Mouse (Mus musculus) T-helper 1 cell (primary cell): ENCODE data around the gene Ptprg.
"Not testable (repeated sequence)": the region's sequence is repeated elsewhere in the genome, so short reads cannot be mapped to it uniquely, and the experiment has no call there.

Experiments used
- in situ Hi-C: fragments of 300-600 bp; cut with MboI, MseI; formaldehyde crosslinking; loops from one replicate; pipeline ENCODE4 v1.15.1; 2025; ENCODE audit warnings: high pct_unique_total_duplicates

Gene Ptprg

DNA sequence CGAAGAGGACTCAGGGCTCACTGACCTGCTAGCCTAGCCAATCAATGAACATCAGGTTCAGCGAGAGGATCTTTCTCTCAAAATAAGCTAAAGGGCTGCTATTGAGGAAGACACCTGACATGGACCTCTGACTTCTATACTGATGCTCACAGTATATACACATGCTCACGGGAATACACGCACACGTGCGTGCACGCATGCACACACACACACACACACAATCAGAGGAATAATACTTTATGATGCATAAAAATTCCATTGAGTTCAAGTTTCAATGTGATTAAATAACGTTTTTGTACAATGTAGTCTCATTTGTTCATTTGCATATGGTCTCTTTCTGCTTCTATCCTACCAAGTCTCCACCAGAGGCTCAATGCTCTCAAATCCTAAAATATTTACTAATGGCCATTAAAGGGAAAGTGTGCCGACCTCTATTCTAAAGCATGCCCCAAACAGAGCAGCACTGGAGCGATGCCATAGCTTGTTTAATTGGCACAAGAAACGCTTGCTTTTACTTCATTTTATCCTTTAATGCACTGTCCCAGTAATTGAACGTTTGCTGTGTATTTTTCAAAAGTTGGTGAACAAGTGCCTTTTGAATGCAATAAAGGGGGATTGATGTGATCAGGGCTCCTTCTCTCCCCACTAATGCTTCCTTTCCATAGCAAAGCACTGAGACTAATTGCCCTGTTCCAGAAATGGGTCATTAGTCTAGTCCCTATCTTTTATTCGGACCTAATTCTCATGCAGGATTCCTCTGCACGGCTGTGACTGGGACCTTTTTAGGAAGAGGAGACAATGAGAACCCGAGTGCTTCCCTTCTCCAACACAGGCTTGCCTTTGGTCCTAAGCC lies 407.2 kb downstream of the Ptprg start:
- in situ Hi-C loops = no loop called here

DNA sequence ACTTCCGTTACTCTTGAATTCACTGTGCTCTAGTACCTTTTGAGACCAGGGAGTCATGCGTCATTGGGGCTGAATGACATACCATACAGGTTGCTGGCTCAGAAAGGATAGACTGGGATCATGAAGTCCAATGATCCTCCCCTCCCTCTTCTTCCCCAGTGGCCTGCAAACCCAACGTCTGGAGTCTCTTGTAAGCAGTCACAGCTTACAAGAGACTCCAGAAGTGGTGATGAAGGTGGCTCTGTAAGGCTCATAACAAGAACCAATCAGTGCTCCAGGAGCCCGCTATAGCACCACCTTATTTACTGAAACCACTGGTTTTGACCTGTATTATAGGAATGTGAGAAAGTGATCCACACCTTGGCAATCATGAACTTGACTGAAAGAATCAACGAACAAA lies 408.8 kb downstream of the Ptprg start:
- in situ Hi-C loops = no loop called here

DNA sequence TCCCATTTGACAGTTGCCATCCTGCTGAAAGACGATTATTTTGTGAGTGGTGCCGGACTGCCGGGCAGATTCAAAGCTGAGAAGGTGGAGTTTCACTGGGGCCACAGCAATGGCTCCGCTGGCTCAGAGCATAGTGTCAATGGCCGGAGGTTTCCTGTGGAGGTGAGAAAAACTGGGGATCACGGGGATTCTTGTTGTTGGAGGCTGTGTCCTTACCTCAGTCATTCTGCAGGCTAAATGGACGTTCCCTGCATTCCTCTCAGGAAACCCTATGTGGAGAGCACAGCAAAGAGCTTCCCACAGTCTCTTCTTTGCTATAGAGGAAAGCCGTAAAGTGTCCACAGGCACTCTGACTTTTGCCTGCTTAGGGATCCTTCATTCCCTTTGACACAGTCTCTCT lies 409.2 kb downstream of the Ptprg start:
- in situ Hi-C loops = no loop called here

DNA sequence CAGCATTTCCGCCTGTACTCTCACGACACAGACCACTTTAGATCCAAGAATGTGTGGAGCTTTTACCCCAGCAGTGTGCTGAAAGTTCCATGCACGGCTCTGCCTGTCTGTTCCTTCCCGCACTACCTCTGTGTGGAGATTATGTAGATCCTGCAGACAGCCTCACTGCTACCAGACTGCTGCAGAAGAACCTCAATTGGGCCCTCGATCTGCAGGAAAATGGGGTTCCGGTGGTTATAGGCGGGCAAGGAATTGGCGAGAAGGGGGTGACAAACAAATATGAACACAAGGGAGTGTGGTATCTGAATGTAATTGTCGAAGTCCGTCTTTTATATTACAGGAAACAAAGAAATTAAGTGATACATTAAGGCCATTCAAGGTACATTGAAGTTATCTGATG lies 410.5 kb downstream of the Ptprg start:
- in situ Hi-C loops = no loop called here

DNA sequence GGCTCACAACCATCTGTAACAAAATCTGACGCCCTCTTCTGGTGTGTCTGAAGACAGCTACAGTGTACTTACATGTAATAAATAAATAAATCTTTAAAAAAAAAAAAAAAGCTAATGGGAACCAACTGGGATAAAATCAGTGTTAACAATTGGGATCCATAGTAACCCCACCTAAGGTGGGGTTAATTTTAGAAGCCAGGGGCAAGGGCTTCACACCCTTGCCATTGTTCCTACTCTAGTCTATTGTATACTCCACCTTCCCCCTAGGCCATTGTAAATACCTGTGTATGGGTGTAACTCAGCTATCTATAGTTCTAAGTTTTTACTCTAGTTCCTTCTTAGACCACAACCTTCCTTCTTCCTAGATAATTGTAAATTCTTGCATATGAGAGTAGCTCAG lies 411.0 kb downstream of the Ptprg start:
- in situ Hi-C loops = not testable (repeated sequence)

DNA sequence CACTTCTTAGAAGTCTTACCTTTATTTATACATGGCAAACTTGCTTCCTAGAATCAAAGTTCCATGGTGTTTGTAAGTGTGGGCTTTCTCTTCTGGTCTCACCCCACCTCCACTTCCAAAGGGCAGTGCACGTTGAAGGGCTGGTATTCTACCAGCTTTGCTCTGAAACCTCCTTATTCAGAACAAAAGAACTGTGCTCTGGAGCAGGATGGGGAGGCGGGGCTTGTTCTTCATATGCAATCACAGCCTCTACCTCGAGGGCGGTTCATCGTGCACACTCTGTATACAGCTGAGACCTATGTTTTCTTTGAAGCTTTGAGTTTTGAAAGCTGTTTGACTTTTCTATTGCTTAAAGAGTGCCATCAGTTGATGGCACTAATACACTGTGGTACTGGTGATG lies 412.5 kb downstream of the Ptprg start:
- in situ Hi-C loops = no loop called here

DNA sequence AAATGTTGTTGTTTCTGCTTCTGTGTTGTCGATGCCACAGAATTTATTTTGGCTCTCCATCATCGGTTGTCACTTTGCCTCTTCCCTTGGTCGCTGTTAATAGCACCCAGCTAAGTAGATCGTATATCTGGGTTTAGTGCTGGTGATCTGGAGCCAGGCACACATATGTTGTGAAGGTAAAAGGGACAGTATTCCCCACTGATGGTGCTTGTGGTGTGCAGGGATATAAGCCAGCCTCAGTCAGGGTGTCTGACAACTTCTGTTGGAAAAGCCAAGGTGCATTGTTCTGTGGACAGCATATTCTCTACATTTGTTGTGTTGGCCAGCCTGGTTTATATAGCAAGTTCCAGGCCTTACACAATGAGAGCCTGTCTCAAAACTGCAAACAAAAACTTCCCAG lies 428.4 kb downstream of the Ptprg start:
- in situ Hi-C loops = no loop called here

DNA sequence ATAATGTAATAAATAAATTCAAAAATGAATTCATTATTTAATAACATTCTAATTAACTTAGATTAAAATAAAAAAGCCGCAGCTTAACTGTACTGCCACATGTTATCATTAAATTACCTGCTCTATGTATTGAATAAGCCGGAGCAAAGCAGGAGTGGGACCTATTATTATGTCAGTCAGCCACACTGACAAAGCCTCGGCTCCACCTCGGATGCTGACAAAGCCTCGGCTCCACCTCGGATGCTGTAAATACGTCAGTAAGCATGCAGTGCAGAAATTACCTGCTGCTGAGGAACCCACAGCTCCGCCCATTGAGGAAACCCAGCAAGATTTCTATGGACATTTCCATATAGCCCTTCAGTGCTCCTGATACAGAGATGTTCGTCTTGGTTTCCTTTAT lies 429.7 kb downstream of the Ptprg start:
- in situ Hi-C loops = no loop called here

DNA sequence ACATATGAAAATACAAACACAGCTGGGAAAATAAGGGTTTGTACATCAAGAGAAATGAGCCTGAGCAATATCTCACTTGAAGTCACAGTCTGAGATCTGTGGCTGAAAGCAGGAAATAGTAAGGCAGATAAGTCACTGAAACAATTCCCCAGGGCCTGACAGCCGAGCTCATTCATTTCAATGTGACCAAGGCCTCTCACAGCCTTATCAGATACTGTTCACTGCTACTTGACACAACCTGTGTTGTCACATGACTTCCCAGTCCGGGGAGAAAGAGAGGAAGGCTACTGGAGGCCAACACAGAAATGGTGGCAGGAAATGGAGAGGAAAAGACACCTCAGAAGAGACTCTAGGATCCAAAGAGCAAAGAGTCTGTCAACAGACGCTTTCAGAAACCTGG lies 430.8 kb downstream of the Ptprg start:
- in situ Hi-C loops = no loop called here

DNA sequence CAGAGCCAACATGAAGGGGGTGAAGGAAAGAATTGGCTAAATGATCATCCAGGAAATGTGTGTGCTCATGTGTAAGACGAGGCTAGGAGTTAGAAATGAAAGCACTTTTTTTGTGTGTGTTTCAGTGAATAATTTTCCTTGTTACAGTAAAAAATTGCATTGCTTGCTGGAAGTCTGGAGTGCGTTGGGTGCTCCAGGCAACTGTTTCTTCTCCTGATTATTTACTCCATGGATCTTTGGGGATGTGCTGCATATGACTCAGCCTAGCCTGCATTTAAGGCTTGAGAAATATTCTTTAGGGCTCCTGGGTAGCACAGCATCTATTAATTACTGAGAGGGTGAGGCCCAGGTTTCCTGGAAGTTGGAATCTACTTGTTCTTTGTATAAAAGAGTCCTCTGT lies 435.6 kb downstream of the Ptprg start:
- in situ Hi-C loops = no loop called here

DNA sequence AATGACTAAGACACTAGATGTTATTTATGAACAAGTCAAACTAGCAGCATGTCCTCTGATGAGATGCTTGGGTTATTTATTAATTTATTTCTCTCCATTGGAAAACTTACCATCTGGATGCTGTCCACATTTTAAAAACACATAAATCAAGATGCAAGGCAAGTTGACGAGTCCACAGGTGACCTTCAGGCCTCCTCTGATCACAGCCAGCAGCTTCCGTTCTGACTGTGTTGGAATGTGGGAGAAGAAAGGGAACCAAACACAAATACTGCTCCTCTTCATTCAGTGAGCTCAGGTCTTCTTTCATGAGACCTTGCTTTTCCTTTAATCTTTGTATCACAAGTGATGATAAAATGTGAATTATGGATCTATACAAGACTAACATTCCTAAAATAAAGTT lies 437.8 kb downstream of the Ptprg start:
- in situ Hi-C loops = no loop called here

DNA sequence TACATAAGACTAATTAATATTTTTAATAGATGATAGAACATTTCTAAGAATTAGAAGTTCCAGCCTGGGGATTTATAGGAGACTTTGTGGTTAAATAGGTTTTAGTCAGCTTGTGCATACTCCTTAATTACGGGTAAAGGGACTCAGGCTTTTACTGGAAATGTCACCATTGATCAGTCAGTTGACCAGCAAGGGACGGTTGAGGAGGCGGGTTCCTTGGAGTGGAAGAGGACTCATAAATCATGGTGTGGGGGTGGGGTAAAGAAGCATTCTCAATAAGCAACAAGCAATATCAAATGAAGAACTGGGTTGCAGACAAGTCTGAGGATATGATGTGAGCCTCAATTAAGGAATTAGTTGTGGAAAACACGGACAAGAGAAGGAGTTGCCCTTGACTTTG lies 438.8 kb downstream of the Ptprg start:
- in situ Hi-C loops = no loop called here

DNA sequence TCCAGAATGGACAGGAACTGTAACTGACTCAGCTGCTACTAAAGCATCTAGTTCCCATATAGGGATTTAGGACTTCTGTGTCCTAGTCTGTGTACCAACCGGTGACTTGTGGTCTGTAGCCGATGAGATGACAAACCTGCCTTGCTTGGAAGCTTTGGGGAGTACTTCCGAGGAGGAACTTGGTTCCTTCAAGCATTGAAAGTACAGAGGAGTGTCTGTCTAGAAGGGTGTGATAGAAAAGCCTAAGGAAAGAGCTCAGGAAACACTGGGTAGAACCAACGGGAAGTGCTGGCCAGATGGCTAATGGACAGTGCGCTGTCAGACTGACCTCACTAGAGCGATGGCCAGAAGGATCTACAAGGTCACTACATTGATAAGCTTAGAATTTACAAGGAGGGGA lies 439.2 kb downstream of the Ptprg start:
- in situ Hi-C loops = no loop called here

DNA sequence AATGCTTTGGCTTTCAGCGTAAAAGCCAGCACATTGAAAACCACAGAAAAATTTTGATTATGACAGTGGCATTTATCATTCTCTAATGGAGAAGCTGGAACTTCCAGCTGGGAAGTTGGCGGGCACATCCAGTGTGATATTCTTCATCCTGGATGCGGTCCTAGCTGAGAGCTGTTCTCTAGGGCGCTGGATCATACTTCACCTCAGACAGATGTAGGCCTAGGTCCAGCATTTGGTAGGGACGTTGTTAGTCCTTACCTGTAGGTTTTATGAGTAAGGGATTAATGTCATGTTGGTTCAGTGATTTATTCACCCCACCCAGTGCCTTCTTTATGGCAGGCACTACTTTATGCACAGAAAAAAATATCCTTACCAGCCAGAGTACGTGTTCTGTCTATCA lies 444.2 kb downstream of the Ptprg start:
- in situ Hi-C loops = no loop called here

DNA sequence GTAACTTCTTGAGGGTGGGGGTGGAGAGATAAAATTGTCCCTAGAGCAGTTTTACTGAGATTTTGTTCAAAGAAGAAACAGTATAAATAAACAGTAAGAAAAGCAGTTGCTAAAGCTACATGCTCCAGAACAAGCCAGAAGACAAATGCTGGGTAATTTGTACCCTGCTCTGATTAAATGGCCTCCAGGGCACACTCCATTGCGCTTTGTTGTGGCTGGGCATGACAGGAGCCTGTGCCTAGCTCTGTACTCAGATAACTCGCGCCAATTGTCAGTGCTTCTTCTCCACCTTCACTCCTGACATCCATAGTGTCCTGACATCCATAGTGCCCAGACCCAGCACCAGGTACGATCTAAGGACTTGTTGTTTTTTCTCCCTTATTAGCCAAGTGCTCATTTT lies 445.1 kb downstream of the Ptprg start:
- in situ Hi-C loops = no loop called here

DNA sequence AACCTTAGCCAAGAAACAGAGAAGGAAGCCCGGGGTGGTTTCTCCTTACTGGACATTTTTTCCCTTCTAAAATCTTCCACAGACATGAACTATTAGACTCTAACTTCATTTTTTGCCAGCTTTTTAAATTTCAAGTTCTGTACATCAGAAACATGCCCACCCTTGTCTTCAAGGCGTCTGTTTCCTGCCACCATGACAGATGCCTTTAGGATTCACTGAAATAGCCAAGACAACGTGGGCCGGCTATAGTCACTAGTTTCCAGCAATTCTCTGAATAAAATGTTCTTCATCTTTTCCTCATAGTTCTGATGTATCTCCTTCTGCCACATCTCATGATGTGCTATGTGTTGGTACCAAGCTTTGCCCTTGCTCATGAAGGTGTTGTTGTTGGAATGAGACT lies 450.7 kb downstream of the Ptprg start:
- in situ Hi-C loops = no loop called here

DNA sequence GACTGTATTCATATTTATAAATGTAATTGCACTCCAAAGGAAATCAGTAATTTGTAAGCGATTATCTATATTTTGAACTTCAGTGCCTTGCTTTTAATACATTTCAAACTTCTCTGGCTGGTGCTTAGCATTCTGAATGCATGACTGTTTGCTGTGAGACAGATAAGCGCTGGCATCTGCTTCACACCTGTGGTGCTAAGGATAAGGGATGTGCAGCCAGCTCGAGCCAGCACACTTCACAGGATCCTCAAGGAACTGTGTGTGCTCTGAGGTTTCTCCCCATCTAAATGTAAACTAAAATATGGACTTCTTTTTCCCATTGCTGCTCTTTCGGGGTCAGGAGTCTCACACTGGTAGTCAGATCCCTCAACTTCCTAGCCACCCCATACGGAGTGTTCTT lies 458.4 kb downstream of the Ptprg start:
- in situ Hi-C loops = no loop called here

DNA sequence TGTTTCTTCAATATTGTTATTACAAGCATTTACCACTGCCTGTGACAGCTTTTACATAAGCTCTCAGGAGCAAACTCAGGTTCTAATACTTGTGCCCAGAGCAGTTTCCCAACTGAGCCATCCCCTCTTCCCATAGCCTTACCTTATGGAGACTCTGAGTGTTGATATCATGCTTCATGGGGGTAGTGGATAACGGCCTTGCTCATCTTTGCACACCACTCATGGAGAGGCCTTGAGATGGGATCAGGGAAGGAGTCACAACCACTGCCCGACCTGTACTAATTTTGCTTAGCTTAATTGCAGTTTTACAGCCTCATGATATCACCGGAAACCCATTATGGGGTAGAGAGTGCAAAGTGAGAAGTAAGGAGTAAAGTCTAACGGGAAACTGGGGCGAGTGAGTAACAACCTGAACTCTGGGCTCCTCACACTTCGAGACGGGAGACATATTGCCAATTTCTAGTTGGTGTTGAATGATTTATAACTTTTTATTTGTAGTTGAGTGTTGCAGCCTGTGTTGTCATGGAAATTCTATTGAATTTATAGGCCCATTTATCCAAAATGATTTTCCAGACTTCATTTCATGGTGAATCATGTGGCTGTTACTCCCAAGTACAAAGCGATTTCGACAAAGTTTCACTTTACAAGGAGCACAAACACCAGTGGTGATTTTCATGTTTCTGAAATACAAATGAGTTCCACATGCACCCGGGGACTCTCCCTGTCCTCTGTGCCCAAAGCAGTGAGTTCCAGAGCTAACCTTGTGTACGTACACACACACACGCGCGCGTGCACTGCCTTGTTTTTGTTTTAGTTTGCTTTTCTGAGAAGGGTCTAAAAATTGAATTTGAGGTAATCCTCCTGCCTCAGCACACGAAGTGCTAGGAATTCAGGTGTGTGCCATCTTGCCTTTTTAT lies 472.7 kb downstream of the Ptprg start:
- in situ Hi-C loops = no loop called here

DNA sequence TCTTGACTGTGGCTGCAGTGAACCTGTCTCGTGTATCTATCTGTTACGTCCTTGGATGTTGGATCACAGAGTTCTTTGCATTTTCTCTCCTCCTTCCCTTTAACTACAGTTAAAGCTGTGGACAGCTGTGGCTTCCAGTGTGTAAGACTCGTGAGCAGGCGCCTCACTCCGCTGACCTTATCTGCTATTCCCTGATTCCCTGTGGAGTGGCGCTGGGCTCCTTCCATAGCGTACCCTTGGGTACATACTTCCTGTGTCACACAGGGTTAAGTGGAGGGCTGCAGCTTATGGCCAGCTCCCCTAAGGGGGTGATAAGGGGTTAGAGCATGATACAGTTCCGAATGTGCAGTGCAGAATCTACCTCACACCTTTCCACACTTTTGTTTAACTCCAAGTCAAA lies 473.9 kb downstream of the Ptprg start:
- in situ Hi-C loops = no loop called here

DNA sequence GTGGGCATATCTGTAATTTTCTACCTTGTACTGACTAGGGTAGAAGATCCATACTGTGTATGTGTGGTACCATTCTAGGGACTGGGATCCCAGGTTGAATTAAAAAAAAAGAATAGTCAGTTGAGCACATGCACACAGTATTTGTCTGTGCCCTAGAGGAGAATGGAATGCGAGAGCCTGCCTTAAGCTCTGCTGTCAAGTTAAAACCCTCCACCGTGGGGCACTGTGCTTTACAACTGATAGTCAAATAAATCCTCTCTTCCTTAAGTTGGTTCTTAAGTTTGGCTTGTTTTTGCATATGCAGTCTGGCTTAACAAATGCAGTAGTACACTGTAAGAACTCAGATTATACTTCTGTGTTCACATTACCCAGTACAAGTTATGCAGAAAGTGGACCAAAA lies 476.6 kb downstream of the Ptprg start:
- in situ Hi-C loops = no loop called here

DNA sequence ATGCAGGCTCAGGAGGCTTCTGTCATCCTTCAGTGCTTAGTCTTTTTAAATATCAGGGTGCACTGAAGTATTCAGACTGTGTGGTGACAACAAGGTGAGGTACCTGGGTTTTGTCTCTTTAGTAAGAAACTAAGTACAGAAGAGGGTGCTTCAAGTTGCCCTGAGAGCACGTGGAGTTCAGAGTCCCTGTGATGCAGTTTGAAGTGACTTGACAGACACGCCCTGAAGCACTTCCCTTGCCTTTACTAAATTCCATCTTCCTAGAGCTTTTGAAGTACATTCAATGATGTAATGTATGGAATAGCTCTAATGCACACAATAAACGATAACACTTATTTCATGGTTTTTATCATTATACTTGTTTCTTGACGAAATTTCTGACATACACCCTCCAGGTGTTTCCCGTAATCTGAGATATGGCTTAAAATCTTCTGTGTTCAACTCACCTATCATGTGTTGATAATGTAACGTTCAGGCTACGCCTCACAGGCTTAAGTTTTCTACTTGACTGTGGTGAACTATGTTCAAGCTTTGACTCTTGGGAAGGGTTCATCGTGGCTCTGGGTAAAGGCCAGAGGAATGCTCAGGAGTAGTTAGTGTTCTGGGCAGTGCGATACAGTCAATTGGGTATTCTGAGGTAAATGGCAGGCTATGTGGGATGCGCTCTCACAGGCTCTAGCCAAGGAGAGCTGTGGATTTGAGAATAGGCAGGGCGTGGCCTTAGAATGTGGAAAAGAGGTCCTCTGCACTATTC lies 483.4 kb downstream of the Ptprg start:
- in situ Hi-C loops = no loop called here

DNA sequence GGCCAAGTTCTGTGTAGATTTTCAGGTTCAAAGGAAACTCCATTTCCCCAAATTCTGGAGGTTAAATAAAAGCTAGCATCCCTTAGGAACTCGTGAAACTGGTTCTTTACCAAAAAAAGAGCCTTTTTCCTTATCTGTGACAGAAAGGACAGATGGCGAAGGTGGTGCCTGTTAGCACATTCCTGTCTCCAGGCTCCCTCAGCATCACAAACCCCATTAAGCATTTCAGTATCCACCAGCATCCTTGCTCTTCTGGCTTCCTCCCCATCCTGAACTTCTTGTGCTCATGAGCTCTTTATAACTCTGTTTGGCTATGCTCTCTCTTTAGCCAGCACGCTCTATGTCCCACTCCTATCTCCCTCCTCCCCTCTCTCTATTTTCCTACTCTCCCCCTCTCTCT lies 486.4 kb downstream of the Ptprg start:
- in situ Hi-C loops = no loop called here
